33 mouse cellular contexts compared by ENCODE assay signal in genomic region chr7:122656671-122657070, GRCm38 (mm10). TPM values are rescaled to one million over a fixed set of nuclear protein-coding genes. Genes with fewer than 3 reads are reported as not detected.
"Had no signal": no experiment of that assay in that cellular context is flagged by ENCODE, and none has a peak within 500 bp of the region (broad histone marks: within the 10 kb centered on the region; RNA-seq: fewer than 3 reads in every experiment).

No protein-coding gene starts in this region.

- H3K4me1 ChIP-seq: embryonic facial prominence, embryonic 10.5 days; embryonic facial prominence, embryonic 12.5 days; embryonic facial prominence, embryonic 13.5 days; embryonic facial prominence, embryonic 15.5 days; forebrain, embryonic 10.5 days; forebrain, embryonic 12.5 days; forebrain, embryonic 13.5 days; forebrain, embryonic 15.5 days had no signal

- H3K27ac ChIP-seq: embryonic facial prominence, embryonic 10.5 days; embryonic facial prominence, embryonic 12.5 days; embryonic facial prominence, embryonic 13.5 days; embryonic facial prominence, embryonic 15.5 days; forebrain, embryonic 10.5 days; forebrain, embryonic 12.5 days; forebrain, embryonic 13.5 days; forebrain, embryonic 15.5 days; gastrocnemius, adult 2 months; heart, adult 2 months had no signal

- DNase-seq: cerebellum, adult 8-10 months; cerebellum, adult 9-10 months; cerebellum, adult 9-11 months; cerebellum, postnatal 10 days; cerebellum, postnatal 14 days; cerebellum, postnatal 25 days; cerebellum, postnatal 36 days; embryo, embryonic 11 days; forebrain, postnatal 0 days; gastrocnemius, adult 2 months; gastrocnemius, postnatal 10 days; gastrocnemius, postnatal 14 days; gastrocnemius, postnatal 25 days; gastrocnemius, postnatal 36 days; heart, adult 11 months; heart, adult 18-20 months; heart, adult 2 months had no signal

- H3K9ac ChIP-seq: embryonic facial prominence, embryonic 12.5 days; embryonic facial prominence, embryonic 13.5 days; embryonic facial prominence, embryonic 15.5 days; forebrain, embryonic 12.5 days; forebrain, embryonic 13.5 days; forebrain, embryonic 15.5 days; forebrain, postnatal 0 days had no signal

- H3K36me3 ChIP-seq: embryonic facial prominence, embryonic 10.5 days; embryonic facial prominence, embryonic 12.5 days; embryonic facial prominence, embryonic 13.5 days; embryonic facial prominence, embryonic 15.5 days; forebrain, embryonic 10.5 days; forebrain, embryonic 12.5 days; forebrain, embryonic 15.5 days had no signal

- H3K27me3 ChIP-seq: embryonic facial prominence, embryonic 12.5 days; embryonic facial prominence, embryonic 13.5 days; embryonic facial prominence, embryonic 15.5 days; forebrain, embryonic 12.5 days; forebrain, embryonic 13.5 days; forebrain, embryonic 15.5 days had no signal

- H3K4me3 ChIP-seq: embryonic facial prominence, embryonic 10.5 days; embryonic facial prominence, embryonic 12.5 days; embryonic facial prominence, embryonic 13.5 days; embryonic facial prominence, embryonic 15.5 days; erythroblast, embryonic 14.5 days; forebrain, embryonic 10.5 days; forebrain, embryonic 12.5 days; forebrain, embryonic 13.5 days; forebrain, embryonic 15.5 days; gastrocnemius, adult 2 months; heart, adult 2 months had no signal

RNA-seq across cellular contexts. Expression of gene Cacng3, which starts 13.6 kb away (rescaled TPM):
- total RNA-seq: common myeloid progenitor, adult 5-6 weeks; gastrocnemius, adult 18-20 months; gastrocnemius, adult 2 months; gastrocnemius, adult 8-10 months; gastrocnemius, postnatal 25 days; gastrocnemius, postnatal 36 days; gastrocnemius, postnatal 4 days; granulocyte monocyte progenitor cell, adult 5-6 weeks; heart, adult 18-20 months; heart, adult 2 months; heart, adult 8-10 months had no signal
- polyA plus RNA-seq: embryonic facial prominence, embryonic 12.5 days; embryonic facial prominence, embryonic 13.5 days; erythroblast, embryonic 14.5 days; gonadal fat pad, adult 2 months; heart, adult 2 months had no signal
